Mouse (Mus musculus): ENCODE results near the gene Cd300lf.

- TF ChIP-seq CTCF (IDR thresholded peaks at IDR 0.05; ENCODE audit: borderline replicate concordance, insufficient read depth, low read length): no peak
- TF ChIP-seq POLR2A (IDR thresholded peaks at IDR 0.05; ENCODE audit: low read depth, low read length): no peak
Measured at GRCm38 (mm10) chr11:115141970-115142369, 8.2 kb upstream of the Cd300lf start.
